Mouse (Mus musculus) telencephalon, adult 2 months (tissue): ENCODE data around the gene Gm9507.
"Not testable (repeated sequence)": the region's sequence is repeated elsewhere in the genome, so short reads cannot be mapped to it uniquely, and the experiment has no call there.

ENCODE experiments used
- DNase-seq: peaks from one replicate; pipeline ENCODE4 v3.0.0-alpha.2; 2011; ENCODE audit warnings: low read depth, low spot score

Gm9507 gene

GRCm38 (mm10) chr10:77811743-77812142, at the start of gene Gm9507:
TSS of gene Gm9507 (minus strand) at chr10:77811843.
- no peak for DNase-seq

- no peak for DNase-seq
Measured at GRCm38 (mm10) chr10:77852559-77852958, 40.9 kb upstream of the Gm9507 start, which contains the start of gene Gm10318. TSS of gene Gm10318 (plus strand) at chr10:77852859.

GRCm38 (mm10) chr10:77847538-77847937, 35.9 kb upstream of the Gm9507 start:
- DNase-seq: no peak

GRCm38 (mm10) chr10:77846961-77847360, 35.3 kb upstream of the Gm9507 start:
- DNase-seq: no peak

GRCm38 (mm10) chr10:77846503-77846902, 34.9 kb upstream of the Gm9507 start, which contains the start of gene Gm36176:
TSS of gene Gm36176 (plus strand) at chr10:77846803.
- DNase-seq: no peak

GRCm38 (mm10) chr10:77839006-77839405, 27.4 kb upstream of the Gm9507 start:
- no peak for DNase-seq

GRCm38 (mm10) chr10:77835647-77836046, 24.0 kb upstream of the Gm9507 start, which contains the start of gene Krtap10-10:
TSS of gene Krtap10-10 (plus strand) at chr10:77835947.
- DNase-seq: peak; percentile 9

GRCm38 (mm10) chr10:77826951-77827350, 15.3 kb upstream of the Gm9507 start, which contains the start of gene Krtap10-4:
TSS of gene Krtap10-4 (minus strand) at chr10:77827095.
- no peak for DNase-seq

GRCm38 (mm10) chr10:77819203-77819602, 7.6 kb upstream of the Gm9507 start:
- DNase-seq: no peak

- DNase-seq: no peak
Measured at GRCm38 (mm10) chr10:77818523-77818922, 6.9 kb upstream of the Gm9507 start.

GRCm38 (mm10) chr10:77815514-77815913, 3.9 kb upstream of the Gm9507 start:
- no peak for DNase-seq

GRCm38 (mm10) chr10:77814382-77814781, 2.7 kb upstream of the Gm9507 start, which contains the start of gene Gm2696:
TSS of gene Gm2696 (plus strand) at chr10:77814682.
- DNase-seq: no peak

- DNase-seq: no peak
Measured at GRCm38 (mm10) chr10:77804095-77804494, 7.5 kb downstream of the Gm9507 start.

GRCm38 (mm10) chr10:77798921-77799508, 12.6 kb downstream of the Gm9507 start, which contains the start of gene Gm19668:
TSS of gene Gm19668 (minus strand) at chr10:77799133.
- no peak for DNase-seq

GRCm38 (mm10) chr10:77798164-77798920, 13.3 kb downstream of the Gm9507 start:
- DNase-seq: not testable (repeated sequence)

- no peak for DNase-seq
Measured at GRCm38 (mm10) chr10:77797677-77798076, 14.0 kb downstream of the Gm9507 start.

- no peak for DNase-seq
Measured at GRCm38 (mm10) chr10:77794976-77795375, 16.7 kb downstream of the Gm9507 start, which contains the start of gene Gm9639. TSS of gene Gm9639 (minus strand) at chr10:77795076.

- no peak for DNase-seq
Measured at GRCm38 (mm10) chr10:77788621-77789020, 23.0 kb downstream of the Gm9507 start.

- not testable (repeated sequence) for DNase-seq
Measured at GRCm38 (mm10) chr10:77787876-77788275, 23.8 kb downstream of the Gm9507 start, which contains the start of gene Gm7137. TSS of gene Gm7137 (minus strand) at chr10:77788200.

GRCm38 (mm10) chr10:77783396-77783795, 28.2 kb downstream of the Gm9507 start:
- DNase-seq: not testable (repeated sequence)

- DNase-seq: not testable (repeated sequence)
Measured at GRCm38 (mm10) chr10:77782442-77782841, 29.2 kb downstream of the Gm9507 start, which contains the start of gene Gm3250. TSS of gene Gm3250 (minus strand) at chr10:77782542.

GRCm38 (mm10) chr10:77776844-77777243, 34.8 kb downstream of the Gm9507 start, which contains the start of gene Gm7138:
TSS of gene Gm7138 (minus strand) at chr10:77776944.
- DNase-seq: not testable (repeated sequence)
